Mouse (Mus musculus) erythroblast, embryonic 14.5 days (primary cell): ENCODE data around the gene F11r.

Source experiments
- GATA1 ChIP-seq: IDR thresholded peaks from 2 replicates; pipeline ENCODE4 v1.6.1; 2012; ENCODE audit warnings: low read length, inconsistent platforms, mixed read lengths
- TAL1 ChIP-seq: IDR thresholded peaks from 3 replicates; pipeline ENCODE4 v1.6.1; 2012; ENCODE audit warnings: low read length, inconsistent platforms, mixed read lengths

DNA sequence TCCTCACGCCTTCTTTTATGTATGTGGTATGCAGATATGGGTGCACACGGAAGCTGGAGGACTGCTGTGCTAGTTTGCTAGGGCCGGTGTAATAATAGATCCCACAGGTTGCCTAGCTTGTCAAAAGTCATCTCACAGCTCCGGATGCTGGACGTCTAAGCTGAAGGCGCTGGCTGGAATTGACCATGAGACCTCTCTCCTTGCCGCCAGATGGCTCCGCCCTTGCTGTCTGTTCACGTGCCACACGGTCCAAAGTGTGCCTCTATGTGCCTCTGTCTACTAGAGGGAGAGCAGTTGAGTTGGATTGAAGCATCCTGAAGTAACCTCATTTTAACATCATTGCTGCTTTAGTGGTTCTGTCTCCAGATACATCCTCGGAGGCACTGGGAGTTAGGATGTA, 12.7 kb downstream of the F11r start:
- TF ChIP-seq GATA1, result no peak
- TF ChIP-seq TAL1, result no peak
